Mouse (Mus musculus): ENCODE measurements around the gene Atp2b2.

- no peak for TF ChIP-seq CTCF (IDR thresholded peaks at IDR 0.05; ENCODE audit: low read depth, low read length)
- TF ChIP-seq POLR2A (IDR thresholded peaks at IDR 0.05; ENCODE audit: borderline replicate concordance, low read depth, low read length): no peak
These were observed 163.8 kb downstream of the Atp2b2 start for GRCm38 (mm10) chr6:113878510-113879128.

Measured in bone marrow macrophage, adult 2 months (primary cell).